Mouse (Mus musculus) CD4-positive helper T cell, adult 2 months (primary cell): ENCODE data around the gene 1110059E24Rik.
"Not testable (repeated sequence)": the region's sequence is repeated elsewhere in the genome, so short reads cannot be mapped to it uniquely, and the experiment has no call there.

Experiments used
- DNase-seq: peaks from one replicate; pipeline ENCODE4 v3.0.0-alpha.2; 2012; ENCODE audit warnings: low read depth, missing footprints, low spot score

The 1110059E24Rik gene

GRCm38 (mm10) chr19:21626271-21626988, 26.3 kb downstream of the 1110059E24Rik start:
- no peak for DNase-seq

GRCm38 (mm10) chr19:21624148-21624535, 28.6 kb downstream of the 1110059E24Rik start:
- DNase-seq = no peak

GRCm38 (mm10) chr19:21623410-21624147, 29.2 kb downstream of the 1110059E24Rik start:
- DNase-seq = peak; percentile 22

- DNase-seq = no peak
Measured at GRCm38 (mm10) chr19:21615801-21616200, 37.0 kb downstream of the 1110059E24Rik start.

GRCm38 (mm10) chr19:21611725-21612575, 40.8 kb downstream of the 1110059E24Rik start:
- no peak for DNase-seq

- no peak for DNase-seq
Measured at GRCm38 (mm10) chr19:21611297-21611696, 41.5 kb downstream of the 1110059E24Rik start.

- DNase-seq = no peak
Measured at GRCm38 (mm10) chr19:21610240-21610639, 42.5 kb downstream of the 1110059E24Rik start.

GRCm38 (mm10) chr19:21605294-21605693, 47.5 kb downstream of the 1110059E24Rik start:
- no peak for DNase-seq

GRCm38 (mm10) chr19:21603836-21604235, 48.9 kb downstream of the 1110059E24Rik start:
- DNase-seq = peak; percentile 18

GRCm38 (mm10) chr19:21601541-21602101, 51.2 kb downstream of the 1110059E24Rik start:
- DNase-seq = no peak

- DNase-seq = no peak
Measured at GRCm38 (mm10) chr19:21598659-21599352, 54.0 kb downstream of the 1110059E24Rik start.

GRCm38 (mm10) chr19:21594676-21595075, 58.1 kb downstream of the 1110059E24Rik start:
- no peak for DNase-seq

GRCm38 (mm10) chr19:21592216-21592615, 60.6 kb downstream of the 1110059E24Rik start:
- not testable (repeated sequence) for DNase-seq

- no peak for DNase-seq
Measured at GRCm38 (mm10) chr19:21589888-21590287, 62.9 kb downstream of the 1110059E24Rik start.

- no peak for DNase-seq
Measured at GRCm38 (mm10) chr19:21587593-21587992, 65.2 kb downstream of the 1110059E24Rik start.

GRCm38 (mm10) chr19:21586546-21586945, 66.2 kb downstream of the 1110059E24Rik start:
- no peak for DNase-seq

- DNase-seq = no peak
Measured at GRCm38 (mm10) chr19:21585868-21586267, 66.9 kb downstream of the 1110059E24Rik start.

- no peak for DNase-seq
Measured at GRCm38 (mm10) chr19:21583986-21584385, 68.8 kb downstream of the 1110059E24Rik start.

- no peak for DNase-seq
Measured at GRCm38 (mm10) chr19:21583523-21583984, 69.2 kb downstream of the 1110059E24Rik start.

GRCm38 (mm10) chr19:21581404-21581803, 71.4 kb downstream of the 1110059E24Rik start:
- DNase-seq = no peak

- no peak for DNase-seq
Measured at GRCm38 (mm10) chr19:21579896-21580295, 72.9 kb downstream of the 1110059E24Rik start.
